Mouse (Mus musculus) fat pad, adult 2 months (tissue): Measurements from ENCODE around the gene Aldh3a2.

Source experiments
- DNase-seq: peaks from one replicate; pipeline ENCODE4 v3.0.0-alpha.2; 2011; ENCODE audit warnings: low read depth, low spot score; ENCODE audit errors: extremely low read depth

Gene Aldh3a2

GRCm38 (mm10) chr11:61274421-61274820 lies 7.2 kb upstream of the Aldh3a2 start:
- DNase-seq, result no peak

- DNase-seq, result no peak
These were observed 6.7 kb upstream of the Aldh3a2 start for GRCm38 (mm10) chr11:61273928-61274327.

GRCm38 (mm10) chr11:61271612-61272011 lies 4.3 kb upstream of the Aldh3a2 start:
- DNase-seq, result no peak

- DNase-seq, result no peak
These were observed 3.1 kb upstream of the Aldh3a2 start for GRCm38 (mm10) chr11:61270406-61270805.

GRCm38 (mm10) chr11:61268626-61269349 lies 1.5 kb upstream of the Aldh3a2 start:
- DNase-seq, result no peak

GRCm38 (mm10) chr11:61263841-61264240 lies 3.4 kb downstream of the Aldh3a2 start:
- no peak for DNase-seq

DNA sequence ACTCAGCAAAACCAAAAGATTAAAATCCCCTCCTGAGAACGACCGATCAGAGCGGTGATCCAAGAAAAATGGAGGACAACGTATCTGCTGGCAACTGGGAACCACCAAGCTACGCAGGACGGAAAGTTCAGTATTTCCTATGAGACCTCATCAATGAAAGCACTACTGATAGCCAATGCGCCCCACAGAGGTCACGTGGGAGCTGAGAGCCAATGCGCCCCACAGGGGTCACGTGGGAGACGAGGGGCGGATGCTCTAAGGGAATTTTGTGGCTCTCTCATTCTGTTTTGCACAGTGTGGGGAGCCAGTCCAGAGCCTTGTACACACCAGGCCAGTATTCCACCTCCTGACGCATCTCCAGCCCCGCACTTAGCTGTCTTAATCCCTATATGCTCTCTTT lies 4.7 kb downstream of the Aldh3a2 start:
- DNase-seq, result no peak

- DNase-seq, result no peak
These were observed 8.2 kb downstream of the Aldh3a2 start for GRCm38 (mm10) chr11:61259106-61259505.

- no peak for DNase-seq
These were observed 14.5 kb downstream of the Aldh3a2 start for GRCm38 (mm10) chr11:61252807-61253206.

GRCm38 (mm10) chr11:61251741-61252140 lies 15.5 kb downstream of the Aldh3a2 start:
- DNase-seq, result no peak

- DNase-seq, result no peak
These were observed 22.9 kb downstream of the Aldh3a2 start for GRCm38 (mm10) chr11:61244406-61244805.

GRCm38 (mm10) chr11:61236015-61236414 lies 31.2 kb downstream of the Aldh3a2 start:
- no peak for DNase-seq

GRCm38 (mm10) chr11:61234174-61234573 lies 33.1 kb downstream of the Aldh3a2 start:
- no peak for DNase-seq

DNA sequence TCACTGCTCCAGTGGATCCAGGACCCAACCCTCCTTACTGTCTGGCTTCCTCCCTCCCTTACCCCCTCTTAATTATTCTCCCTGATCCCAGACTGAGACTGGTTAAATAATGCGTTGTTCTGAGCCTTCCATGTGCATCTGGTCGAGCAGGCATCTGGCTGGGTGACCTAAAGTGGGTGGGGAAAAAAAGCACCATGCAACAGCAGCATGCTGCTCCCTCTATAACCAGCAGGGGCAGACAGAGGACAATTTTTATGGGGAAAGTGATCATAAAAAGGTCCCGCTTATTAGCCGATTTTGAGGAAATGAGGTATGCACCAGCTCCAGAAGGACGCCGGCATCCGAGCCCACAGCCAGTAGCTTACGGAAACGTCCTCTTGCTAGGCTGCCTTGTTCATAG lies 35.9 kb downstream of the Aldh3a2 start:
- DNase-seq, result no peak

GRCm38 (mm10) chr11:61228406-61228805 lies 38.9 kb downstream of the Aldh3a2 start:
- no peak for DNase-seq

- DNase-seq, result no peak
These were observed 39.4 kb downstream of the Aldh3a2 start for GRCm38 (mm10) chr11:61227816-61228215.

DNA sequence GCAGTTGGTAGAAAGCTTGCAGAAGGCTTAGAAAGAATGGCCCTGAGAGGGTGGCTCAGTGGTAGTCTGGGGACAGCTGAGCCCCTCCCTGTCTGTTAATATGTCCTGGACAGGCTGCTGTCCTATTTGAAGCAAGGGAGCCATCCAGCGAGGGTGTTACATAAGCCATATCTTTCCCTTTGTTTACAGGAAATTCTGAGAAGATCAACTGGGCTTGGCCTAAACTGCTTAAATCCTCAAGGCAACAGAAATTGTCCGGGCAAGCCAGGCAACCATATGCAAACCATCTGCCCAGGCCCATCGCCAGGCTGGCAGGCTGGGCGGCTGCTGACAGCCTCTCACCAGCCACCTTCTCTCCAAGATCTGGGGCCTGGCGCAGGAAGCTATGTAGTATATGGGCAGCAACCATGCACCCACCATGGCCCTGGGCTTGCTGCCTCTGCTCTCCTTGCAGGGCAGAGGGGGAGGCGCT lies 41.3 kb downstream of the Aldh3a2 start:
- no peak for DNase-seq

GRCm38 (mm10) chr11:61225511-61225910 lies 41.8 kb downstream of the Aldh3a2 start:
- DNase-seq, result no peak

GRCm38 (mm10) chr11:61224907-61225306 lies 42.4 kb downstream of the Aldh3a2 start:
- no peak for DNase-seq

GRCm38 (mm10) chr11:61224234-61224744 lies 43.0 kb downstream of the Aldh3a2 start:
- DNase-seq, result no peak

DNA sequence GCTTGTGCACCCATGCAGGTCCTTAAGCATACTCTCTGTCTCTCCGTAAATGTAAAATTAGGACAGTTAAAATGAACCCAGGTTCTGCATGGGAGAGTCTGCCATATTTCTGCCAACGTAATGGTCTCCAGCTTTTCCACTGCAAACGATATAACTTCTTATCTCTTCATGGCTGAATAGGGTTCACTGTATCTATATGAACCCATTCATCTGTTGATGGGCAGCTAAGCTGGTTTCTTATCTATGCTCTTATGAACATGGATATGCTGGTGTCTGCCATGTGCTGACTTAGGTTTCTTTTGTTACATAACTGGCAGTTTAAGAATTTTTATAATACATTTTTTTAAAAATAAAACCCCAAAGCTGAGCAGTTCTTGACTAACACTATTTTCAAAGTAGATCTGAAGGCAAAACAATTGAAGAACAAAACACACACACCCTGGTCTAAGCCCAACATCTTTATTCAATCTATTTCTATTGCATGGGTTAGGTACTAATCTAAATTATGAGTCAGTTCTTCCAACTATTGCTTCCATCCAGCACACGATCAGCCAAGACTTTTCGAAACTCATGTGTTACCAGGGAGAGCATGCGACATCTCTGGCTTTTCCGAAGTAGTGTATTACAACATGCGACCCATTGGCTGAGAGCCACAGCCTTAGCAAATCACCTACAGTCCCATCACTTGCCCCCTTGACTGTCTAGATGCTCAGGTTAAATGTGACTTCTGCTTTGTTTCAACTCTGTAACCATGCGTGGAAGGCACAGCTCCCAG lies 44.1 kb downstream of the Aldh3a2 start:
- DNase-seq, result no peak

GRCm38 (mm10) chr11:61222007-61222406 lies 45.3 kb downstream of the Aldh3a2 start:
- DNase-seq, result no peak
